Comparison of ENCODE assay signal across 11 mouse cellular contexts in the genomic region with DNA sequence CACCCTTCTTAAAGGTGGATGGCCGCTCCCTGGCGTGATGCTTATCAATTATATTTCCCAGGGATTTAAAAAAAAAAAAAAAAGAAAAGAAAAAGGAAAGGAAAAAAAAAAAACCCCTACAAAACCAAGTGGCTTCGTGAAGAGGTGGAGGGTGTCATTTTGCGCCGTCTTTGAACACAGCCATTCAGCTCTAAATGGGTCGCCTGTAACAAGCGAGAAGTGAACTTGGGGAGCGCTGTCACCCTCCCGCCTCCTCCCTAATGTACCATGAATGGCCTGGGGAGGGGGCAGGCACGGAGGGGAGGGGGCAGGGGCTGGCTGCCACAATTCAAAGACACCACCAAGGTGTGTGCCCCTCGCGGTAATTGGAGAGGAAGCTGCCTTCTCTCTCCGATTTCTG.
DNase-seq lines count a peak whose midpoint lies in the region; ATAC-seq lines count a peak whose summit lies in the region.
"Had no signal": no experiment of that assay in that cellular context is flagged by ENCODE, and none has a peak within 500 bp of the region (broad histone marks: within the 10 kb centered on the region; RNA-seq: fewer than 3 reads in every experiment).

No protein-coding gene starts in this region.

- 0 out of 2 replicates have a peak, but pooled peaks cover 2% of the 10 kb centered on the region for H3K4me1 ChIP-seq in heart, embryonic 13.5 days
- H3K4me1 ChIP-seq in embryonic facial prominence, embryonic 11.5 days (ENCODE audit: control insufficient read depth, insufficient read depth, low read length): peaks cover 4% of the 10 kb centered on the region; the same call in 1 of the 2 replicates
- H3K4me1 ChIP-seq in hindbrain, embryonic 14.5 days (replicated peaks; ENCODE audit: control insufficient read depth, insufficient read depth, low read length): peaks cover 13% of the 10 kb centered on the region
- peaks cover 18% of the 10 kb centered on the region for H3K4me1 ChIP-seq in midbrain, embryonic 16.5 days (ENCODE audit: control insufficient read depth, insufficient read depth, low read length)

- no peak overlapping the region for H3K9ac ChIP-seq in heart, embryonic 13.5 days
- no peak overlapping the region for H3K9ac ChIP-seq in embryonic facial prominence, embryonic 11.5 days (replicated peaks; ENCODE audit: low read length)
- no peak overlapping the region for H3K9ac ChIP-seq in hindbrain, embryonic 14.5 days
- H3K9ac ChIP-seq in midbrain, embryonic 16.5 days (ENCODE audit: low read depth, low read length): no peak overlapping the region

- H3K4me2 ChIP-seq in heart, embryonic 13.5 days: peak overlapping the region; percentile 38; the same call in 1 of the 2 replicates
- peak overlapping the region; percentile 31; the same call in 1 of the 2 replicates for H3K4me2 ChIP-seq in embryonic facial prominence, embryonic 11.5 days (ENCODE audit: low read depth, low read length)
- H3K4me2 ChIP-seq in hindbrain, embryonic 14.5 days (replicated peaks): peak overlapping the region; percentile 38
- H3K4me2 ChIP-seq in midbrain, embryonic 16.5 days (ENCODE audit: low read length): peak overlapping the region; percentile 49

- peaks cover 81% of the 10 kb centered on the region for H3K27me3 ChIP-seq in heart, embryonic 13.5 days (replicated peaks)
- peaks cover 26% of the 10 kb centered on the region for H3K27me3 ChIP-seq in embryonic facial prominence, embryonic 11.5 days (ENCODE audit: control insufficient read depth, insufficient read depth, low read length)
- peaks cover 52% of the 10 kb centered on the region for H3K27me3 ChIP-seq in hindbrain, embryonic 14.5 days (ENCODE audit: control insufficient read depth, insufficient read depth, low read length)
- H3K27me3 ChIP-seq in midbrain, embryonic 16.5 days (ENCODE audit: control insufficient read depth, insufficient read depth, low read depth, low read length): peaks cover 33% of the 10 kb centered on the region

- DNase-seq in heart, adult 9 months (ENCODE audit: low spot score in 2 of 2): no peak
- DNase-seq in embryonic facial prominence, embryonic 11.5 days (ENCODE audit: low spot score): no peak
- no peak for DNase-seq in hindbrain, embryonic 14.5 days (ENCODE audit: low spot score)
- no peak for DNase-seq in cerebellum, adult 8-10 months
- no peak for DNase-seq in right cerebral cortex, postnatal 14 days
- no peak for DNase-seq in right cerebral cortex, postnatal 4 days
- DNase-seq: adrenal gland, postnatal 10 days; cerebellum, adult 11-12 months; lung, postnatal 10 days had no signal

- no peak for ATAC-seq in heart, embryonic 13.5 days (ENCODE audit: extremely low read depth, insufficient number of reproducible peaks, low FRiP score, low TSS enrichment)
- no peak for ATAC-seq in embryonic facial prominence, embryonic 11.5 days (replicated peaks; ENCODE audit: insufficient number of reproducible peaks, low FRiP score, low TSS enrichment, low read depth)
- no peak for ATAC-seq in hindbrain, embryonic 14.5 days (ENCODE audit: low FRiP score)
- ATAC-seq in midbrain, embryonic 16.5 days: no peak

- no peak overlapping the region for H3K4me3 ChIP-seq in heart, embryonic 13.5 days
- H3K4me3 ChIP-seq in embryonic facial prominence, embryonic 11.5 days (ENCODE audit: low read depth, low read length): no peak overlapping the region
- no peak overlapping the region for H3K4me3 ChIP-seq in hindbrain, embryonic 14.5 days (replicated peaks; ENCODE audit: low read length)
- peak overlapping the region; percentile 11 for H3K4me3 ChIP-seq in midbrain, embryonic 16.5 days (ENCODE audit: low read depth, low read length)

- WGBS in heart, embryonic 13.5 days: 2% methylated on average over 13 of the region's 13 CpGs
- WGBS in embryonic facial prominence, embryonic 11.5 days: under 1% methylated on average over 13 of the region's 13 CpGs
- WGBS in hindbrain, embryonic 14.5 days: 2% methylated on average over 13 of the region's 13 CpGs
- 1% methylated on average over 13 of the region's 13 CpGs for WGBS in midbrain, embryonic 16.5 days

- no peak overlapping the region for H3K27ac ChIP-seq in heart, embryonic 13.5 days (replicated peaks)
- H3K27ac ChIP-seq in embryonic facial prominence, embryonic 11.5 days (replicated peaks; ENCODE audit: low read depth, low read length): no peak overlapping the region
- no peak overlapping the region for H3K27ac ChIP-seq in hindbrain, embryonic 14.5 days
- H3K27ac ChIP-seq in midbrain, embryonic 16.5 days (ENCODE audit: low read length): no peak overlapping the region

- H3K36me3 ChIP-seq in heart, embryonic 13.5 days: no peaks in the 10 kb centered on the region
- no peaks in the 10 kb centered on the region for H3K36me3 ChIP-seq in embryonic facial prominence, embryonic 11.5 days (replicated peaks; ENCODE audit: control insufficient read depth, insufficient read depth, low read depth, low read length)
- H3K36me3 ChIP-seq in hindbrain, embryonic 14.5 days (replicated peaks; ENCODE audit: control insufficient read depth, insufficient read depth): no peaks in the 10 kb centered on the region
- H3K36me3 ChIP-seq in midbrain, embryonic 16.5 days (ENCODE audit: control insufficient read depth, insufficient read depth, low read length): no peaks in the 10 kb centered on the region

- H3K9me3 ChIP-seq in heart, embryonic 13.5 days: no peaks in the 10 kb centered on the region
- no peaks in the 10 kb centered on the region for H3K9me3 ChIP-seq in embryonic facial prominence, embryonic 11.5 days (replicated peaks; ENCODE audit: control insufficient read depth, low read length)
- no peaks in the 10 kb centered on the region for H3K9me3 ChIP-seq in hindbrain, embryonic 14.5 days (ENCODE audit: control insufficient read depth, low read length)
- no peaks in the 10 kb centered on the region for H3K9me3 ChIP-seq in midbrain, embryonic 16.5 days (replicated peaks; ENCODE audit: control insufficient read depth, low read length, poor library complexity, severe bottlenecking)
